Mouse (Mus musculus) CH12.LX (cell line): ENCODE results near the gene Dnm1.

Experiments
- CTCF ChIP-seq, 2 experiments: IDR thresholded peaks in 1 of 2; conservative IDR thresholded peaks in 1 of 2; 2 replicates each; pipeline ENCODE4 v1.5.1; 2011 to 2012; ENCODE audit warnings: low read depth in 2 of 2, low read length in 2 of 2, improper control_type of control experiment in 1 of 2, inconsistent platforms in 1 of 2, mild to moderate bottlenecking in 1 of 2, moderate library complexity in 1 of 2
- KAT2A ChIP-seq: IDR thresholded peaks from 2 replicates; pipeline ENCODE4 v1.6.1; 2012; ENCODE audit warnings: low read length, improper control_type of control experiment, inconsistent platforms; ENCODE audit not compliant: insufficient replicate concordance
- MAFK ChIP-seq: IDR thresholded peaks from 2 replicates; pipeline ENCODE4 v1.6.1; 2011; ENCODE audit warnings: low read length, improper control_type of control experiment; ENCODE audit not compliant: insufficient replicate concordance
- NELFE ChIP-seq: IDR thresholded peaks from 2 replicates; pipeline ENCODE4 v1.6.1; 2011; ENCODE audit warnings: low read depth, low read length, improper control_type of control experiment
- POLR2A ChIP-seq: IDR thresholded peaks from 2 replicates; pipeline ENCODE4 v1.6.1; 2011; ENCODE audit warnings: low read depth, mild to moderate bottlenecking, improper control_type of control experiment, low read length

DNA sequence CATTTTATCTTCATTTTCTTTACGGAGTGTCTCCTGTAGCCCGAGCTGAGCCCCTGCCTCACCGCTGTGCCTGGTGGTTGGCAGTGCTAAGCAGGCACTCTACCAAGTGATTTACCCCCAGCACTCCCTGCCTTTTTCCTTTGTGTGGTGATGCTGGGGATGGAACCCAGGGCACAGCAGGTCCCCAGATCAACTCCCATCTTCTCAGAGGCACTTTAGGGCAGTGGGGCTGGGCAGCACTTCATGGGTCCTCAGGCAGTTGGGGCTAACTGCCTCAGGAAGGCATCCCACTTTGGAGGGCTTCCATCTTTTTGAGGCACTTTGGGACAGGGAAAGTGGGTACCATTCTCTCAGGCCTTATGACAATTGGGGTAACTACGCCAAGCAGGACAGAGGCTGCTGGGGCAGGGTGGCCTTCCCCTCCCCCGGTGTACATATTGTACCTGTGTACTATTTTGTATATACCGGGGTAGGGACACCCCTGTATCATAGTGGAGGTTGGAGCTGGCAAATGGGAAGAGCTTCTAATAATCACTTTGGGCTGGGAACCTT is 45.8 kb downstream of the Dnm1 start:
- TF ChIP-seq POLR2A (no peak), KAT2A (no peak), MAFK (no peak), NELFE (no peak), CTCF (conservative IDR thresholded peaks at IDR 0.05 in 1 of 2, IDR thresholded peaks at IDR 0.05 in 1 of 2; ENCODE audit: low read depth in 2 of 2, low read length in 2 of 2) (no peak)
